Mouse (Mus musculus): ENCODE results near the gene Ovol1. TPM values are rescaled to one million over a fixed set of nuclear protein-coding genes. Genes with fewer than 3 reads are reported as not detected.

The Ovol1 gene
- polyA plus RNA-seq (2012): not detected in 2 replicates

DNA sequence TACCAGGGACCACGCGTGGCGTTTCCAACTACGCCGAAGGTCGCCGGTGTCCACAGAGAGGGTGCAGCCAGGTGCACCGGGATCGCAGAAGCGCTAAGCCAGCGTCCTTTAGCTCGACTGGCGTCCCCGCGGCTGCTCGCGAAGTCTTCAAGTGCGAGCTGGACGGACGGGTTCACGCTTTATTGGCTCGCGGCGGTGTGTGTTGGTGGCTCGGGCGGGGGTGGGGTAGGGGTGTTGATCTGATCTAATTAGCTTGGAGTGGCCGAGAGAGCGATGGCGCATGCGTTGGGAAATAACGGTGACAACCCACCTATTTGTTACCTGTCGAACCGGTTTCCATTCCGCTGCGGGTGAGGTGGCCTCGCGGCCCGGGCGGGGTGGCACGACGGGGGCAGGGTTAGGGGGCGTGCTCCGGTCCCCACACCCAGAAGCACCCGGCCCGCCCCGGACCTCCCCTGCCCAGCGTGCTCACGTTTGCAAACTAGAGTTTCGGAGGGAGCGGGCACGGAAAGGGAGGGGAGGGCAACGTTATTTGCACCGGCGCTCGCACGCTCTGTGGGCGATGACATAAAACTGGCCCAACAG lies at the start of gene Ovol1:
TSS of gene Ovol1 (minus strand) at position 190 of the 585 bp plus-strand sequence.
- no peak for TF ChIP-seq GATA1 (IDR thresholded peaks at IDR 0.05; ENCODE audit: low read length)

DNA sequence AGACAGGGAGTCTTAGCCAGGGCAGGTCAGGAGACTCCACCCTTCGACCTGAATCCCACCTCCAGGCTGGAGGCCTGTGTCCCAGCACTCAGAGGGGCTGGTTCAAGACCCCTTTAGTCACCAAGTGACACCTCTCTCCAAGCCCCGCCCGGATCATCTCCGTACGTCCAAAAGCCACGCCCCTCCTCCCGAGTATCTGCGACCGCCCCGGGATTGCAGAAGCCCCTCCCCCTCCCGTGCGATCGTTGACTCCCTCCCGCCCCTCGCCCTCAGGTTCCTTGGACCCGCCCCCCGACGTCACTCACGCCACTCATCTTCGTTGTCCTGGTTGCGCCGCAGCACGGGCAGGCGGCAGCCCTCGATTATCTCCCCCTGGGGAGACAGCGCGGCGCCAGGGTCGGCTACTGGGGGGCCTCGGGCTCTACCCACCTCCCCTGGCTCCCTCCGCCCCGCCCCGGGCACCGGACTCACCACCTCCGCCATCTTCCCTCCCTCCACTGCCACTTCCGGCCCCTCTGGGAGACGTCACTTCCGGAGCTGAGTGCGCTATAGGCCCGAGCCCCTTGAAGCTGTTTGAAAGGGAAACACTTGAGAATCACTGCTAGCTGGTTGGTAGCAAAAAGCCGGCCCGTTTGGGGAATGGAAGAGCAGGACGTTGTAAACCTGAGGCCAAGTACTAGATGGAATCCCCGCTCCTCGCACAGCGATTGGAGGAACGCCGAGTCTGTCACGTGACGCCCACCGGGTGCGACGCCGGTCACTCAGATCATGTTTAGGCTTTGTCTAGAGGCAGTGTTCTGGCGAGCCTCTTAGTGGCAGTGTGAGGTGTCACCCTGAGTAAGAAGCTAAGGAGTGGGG lies 49.3 kb upstream of the Ovol1 start, which contains the start of gene Kat5:
TSS of gene Kat5 (minus strand) at position 691 of the 858 bp plus-strand sequence.
- TF ChIP-seq GATA1 (IDR thresholded peaks at IDR 0.05; ENCODE audit: low read length): no peak

DNA sequence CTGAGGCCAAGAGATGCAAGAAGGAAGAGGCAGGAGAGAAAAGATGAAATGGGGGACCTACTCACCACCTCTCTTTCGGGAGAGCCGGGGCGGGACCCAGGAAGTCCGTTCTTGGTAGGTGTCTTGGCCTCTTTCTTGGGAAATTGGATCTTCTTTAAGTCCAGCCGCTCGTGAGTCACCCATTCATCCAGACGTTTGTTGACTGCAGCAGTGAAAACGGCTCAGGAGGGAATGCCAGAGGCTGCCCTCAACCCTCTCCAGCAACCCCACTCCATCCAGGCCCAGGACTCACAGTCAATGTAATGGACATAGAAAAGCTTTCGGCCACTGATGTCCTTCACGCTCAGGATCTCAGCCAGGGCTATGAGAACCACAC lies 48.7 kb upstream of the Ovol1 start:
- TF ChIP-seq GATA1 (IDR thresholded peaks at IDR 0.05; ENCODE audit: low read length): no peak

DNA sequence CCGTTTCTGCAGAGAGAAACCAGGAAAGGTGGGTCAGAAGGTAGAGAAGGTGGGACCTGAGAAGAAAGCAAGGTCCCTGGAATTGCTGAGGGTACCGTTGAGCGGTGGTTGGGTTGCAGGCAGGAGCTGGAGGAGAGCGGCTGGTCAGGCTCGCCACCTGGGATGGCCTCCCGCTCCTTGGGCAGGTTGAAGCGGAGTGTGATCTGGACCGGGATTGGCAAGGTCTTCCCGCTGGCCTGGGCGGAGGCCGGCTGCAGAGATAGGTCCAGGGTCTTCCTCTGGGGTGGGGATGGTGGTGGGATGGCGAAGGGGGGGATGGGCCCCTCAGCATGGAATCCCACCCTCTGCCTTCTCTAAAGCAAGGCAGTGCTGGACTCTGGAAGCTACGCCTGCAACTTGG lies 48.3 kb upstream of the Ovol1 start:
- no peak for TF ChIP-seq GATA1 (IDR thresholded peaks at IDR 0.05; ENCODE audit: low read length)

DNA sequence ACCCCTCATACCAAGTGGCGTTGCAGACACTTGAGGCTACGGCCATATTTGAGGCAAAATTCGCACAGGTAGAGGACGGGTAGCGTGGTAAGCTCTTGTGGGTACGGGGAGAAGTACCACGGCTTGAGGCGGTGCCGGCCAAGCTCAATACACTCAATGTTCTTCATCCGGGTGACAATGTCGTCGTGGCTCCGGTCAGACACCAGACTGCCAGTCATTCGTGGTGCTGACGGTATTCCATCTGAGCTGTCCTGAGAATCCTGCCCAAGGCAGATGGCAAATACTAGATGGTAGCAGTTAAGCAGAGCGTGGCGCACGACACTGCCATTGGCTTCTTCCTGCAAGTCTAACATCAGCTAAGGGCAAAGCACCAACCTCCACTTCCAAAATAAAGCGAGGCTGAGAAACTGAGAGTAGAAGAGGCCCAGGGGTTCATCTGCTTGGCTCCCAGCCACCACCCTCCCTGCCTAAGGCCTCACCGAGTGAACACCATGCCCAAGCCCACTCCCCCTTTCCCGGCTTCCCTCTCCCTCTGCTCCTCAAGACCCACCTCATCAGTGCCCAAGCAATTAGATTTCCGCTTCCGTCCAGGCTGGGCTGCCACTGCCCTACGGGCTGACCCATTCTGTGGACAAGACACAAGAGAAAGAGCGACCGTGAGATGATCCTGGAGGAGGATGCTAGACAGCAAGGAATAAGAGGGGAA lies 47.4 kb upstream of the Ovol1 start:
- no peak for TF ChIP-seq GATA1 (IDR thresholded peaks at IDR 0.05; ENCODE audit: low read length)

DNA sequence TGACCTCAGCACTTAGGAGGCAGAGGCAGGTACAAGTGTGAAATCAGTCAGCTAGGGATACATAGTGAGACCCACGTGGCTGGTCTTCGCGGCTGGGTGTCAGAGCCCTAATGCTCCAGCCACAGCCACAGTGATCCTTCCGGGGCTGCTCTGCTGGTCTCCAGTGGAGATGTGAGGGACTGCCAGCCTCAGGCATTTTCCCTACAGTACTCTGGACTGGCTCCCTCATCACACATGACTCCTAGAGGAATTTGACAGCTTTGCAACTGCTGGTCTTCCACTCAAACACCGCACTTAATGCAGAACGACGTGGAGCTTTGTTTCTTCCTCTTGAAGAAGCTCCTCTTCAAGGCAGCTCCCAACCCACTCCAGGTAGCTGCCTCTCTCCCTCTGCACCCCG lies 45.8 kb upstream of the Ovol1 start:
- TF ChIP-seq GATA1 (IDR thresholded peaks at IDR 0.05; ENCODE audit: low read length): no peak

DNA sequence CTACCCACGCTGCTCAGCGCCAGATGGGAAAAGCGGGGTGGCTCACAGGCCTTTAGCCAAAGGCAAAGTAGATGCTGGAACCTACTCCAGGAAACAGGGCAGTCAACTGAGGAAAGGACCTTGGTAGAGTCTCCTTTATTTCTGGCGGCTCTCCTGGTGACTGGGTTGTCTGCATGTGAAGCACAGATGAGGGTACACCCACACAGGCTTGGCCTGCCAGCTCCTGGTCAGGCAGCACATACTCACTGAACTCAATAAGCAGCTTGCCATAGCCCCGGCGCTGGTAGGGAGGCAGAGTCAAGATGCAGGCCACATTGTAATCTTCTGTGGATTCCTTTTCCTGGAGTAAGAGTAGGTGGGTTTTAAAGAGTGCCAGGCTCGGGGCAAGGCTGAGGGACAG lies 44.7 kb upstream of the Ovol1 start:
- TF ChIP-seq GATA1 (IDR thresholded peaks at IDR 0.05; ENCODE audit: low read length): no peak

DNA sequence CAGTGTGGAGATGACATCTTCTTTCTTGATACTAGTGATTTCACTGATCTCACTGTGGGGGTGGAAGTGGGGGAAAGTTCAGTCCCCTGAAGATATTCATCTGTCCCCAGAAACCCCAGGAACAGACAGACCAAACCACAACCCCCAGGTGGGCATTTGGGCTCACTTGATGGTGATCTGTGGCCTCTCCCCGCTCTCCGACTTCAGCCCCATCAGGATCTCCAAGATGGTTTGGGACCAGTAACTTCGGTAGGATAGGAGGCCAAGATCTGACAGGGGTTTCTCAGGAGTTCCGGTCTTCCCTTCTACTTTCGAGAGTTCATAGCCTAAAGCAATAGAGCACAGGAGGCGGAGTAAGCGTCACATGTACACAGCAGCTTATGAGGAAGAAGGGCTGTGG lies 43.2 kb upstream of the Ovol1 start:
- no peak for TF ChIP-seq GATA1 (IDR thresholded peaks at IDR 0.05; ENCODE audit: low read length)

DNA sequence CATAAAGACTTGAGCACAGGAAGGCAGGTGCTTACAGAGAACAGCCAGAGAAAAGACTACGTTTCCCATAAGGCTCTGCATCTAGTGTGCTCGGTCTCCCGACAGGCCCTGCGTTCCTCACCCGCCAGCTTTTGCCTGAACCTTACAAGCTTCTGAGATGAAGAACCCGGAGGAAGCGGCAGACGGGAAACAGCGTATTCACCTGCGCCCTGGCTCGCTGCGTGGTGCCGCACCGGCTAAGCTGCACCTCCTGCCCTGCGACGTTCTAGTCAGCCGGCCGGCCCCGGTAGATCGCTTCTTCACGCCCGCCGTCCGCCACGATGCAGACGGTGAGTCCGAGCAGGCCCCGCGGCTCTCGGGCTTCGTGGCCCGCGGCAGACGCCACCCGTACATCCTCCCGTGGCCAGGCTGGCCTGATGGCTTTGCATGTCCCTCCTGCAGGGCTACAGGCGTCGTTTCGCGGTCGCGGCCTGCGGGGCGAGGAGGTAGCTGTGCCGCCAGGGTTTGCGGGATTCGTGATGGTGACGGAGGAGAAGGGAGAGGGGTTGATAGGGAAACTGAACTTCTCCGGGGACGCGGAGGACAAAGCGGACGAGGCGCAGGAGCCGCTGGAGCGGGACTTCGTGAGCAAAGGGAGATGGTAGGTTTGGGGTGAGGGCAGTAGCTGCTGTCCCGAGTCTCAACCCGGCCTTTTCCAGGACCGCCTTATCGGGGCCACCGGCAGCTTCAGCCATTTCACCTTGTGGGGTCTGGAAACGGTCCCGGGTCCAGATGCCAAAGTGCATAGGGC lies 41.5 kb upstream of the Ovol1 start, which contains the start of gene Rnaseh2c:
TSS of gene Rnaseh2c (plus strand) at position 122 of the 790 bp plus-strand sequence.
- TF ChIP-seq GATA1 (IDR thresholded peaks at IDR 0.05; ENCODE audit: low read length): no peak

DNA sequence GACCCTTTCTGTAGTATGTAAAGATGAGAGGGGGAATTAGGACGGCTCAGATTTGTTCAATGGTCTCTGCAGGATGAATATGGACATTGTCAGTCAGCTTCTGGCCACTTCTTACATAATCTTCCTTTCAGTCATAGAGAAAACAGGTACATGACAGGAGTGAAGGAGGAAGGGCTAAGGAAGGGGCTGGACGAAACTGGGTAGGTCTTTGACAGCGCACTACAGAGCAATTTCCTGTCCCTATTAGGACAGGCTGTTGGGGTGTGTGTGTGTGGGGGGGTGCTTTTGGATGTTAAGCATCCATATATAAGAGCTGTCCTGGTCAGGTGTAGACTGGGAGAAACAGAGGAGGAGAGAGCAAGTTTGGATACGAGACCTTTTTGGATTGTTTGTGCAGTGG lies 38.8 kb upstream of the Ovol1 start:
- TF ChIP-seq GATA1 (IDR thresholded peaks at IDR 0.05; ENCODE audit: low read length): no peak

DNA sequence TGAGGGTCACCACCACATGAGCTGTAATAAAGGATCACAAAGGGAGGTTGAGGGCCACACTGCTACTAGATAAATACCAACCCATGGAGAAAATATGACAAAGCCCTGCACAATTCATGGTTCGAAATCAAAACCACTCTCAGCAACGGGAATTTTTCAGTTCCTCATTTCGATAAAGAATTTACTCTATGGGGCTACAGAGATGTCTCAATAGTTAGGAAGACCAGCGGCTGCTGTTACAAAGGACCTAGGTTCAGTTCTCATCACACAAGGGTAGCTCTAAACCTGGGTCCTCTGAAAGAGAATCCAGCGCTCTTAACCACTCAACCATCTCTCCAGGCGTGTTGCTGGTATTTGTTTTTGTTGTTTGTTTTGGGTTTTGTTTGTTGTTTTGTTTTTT lies 31.4 kb upstream of the Ovol1 start:
- no peak for TF ChIP-seq GATA1 (IDR thresholded peaks at IDR 0.05; ENCODE audit: low read length)

DNA sequence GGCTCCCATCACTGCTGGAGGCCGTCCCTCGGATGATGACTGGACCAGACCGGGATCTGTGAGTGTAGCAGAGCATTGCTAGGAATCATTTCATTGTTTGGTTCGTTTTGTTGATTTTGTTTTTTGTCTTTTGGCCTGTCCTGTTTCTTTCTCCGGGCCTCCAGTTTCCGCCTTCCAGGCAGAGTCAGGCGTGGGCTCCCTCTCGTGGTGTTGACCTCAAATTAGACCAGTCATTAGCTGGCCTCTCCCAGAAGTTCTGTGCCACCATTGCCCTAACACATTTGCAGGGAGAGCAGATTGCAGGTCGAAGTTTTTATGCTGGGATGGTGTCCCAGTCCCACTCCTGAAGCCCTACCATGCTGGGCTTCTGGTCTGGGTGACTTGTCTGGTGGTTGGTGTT lies 28.7 kb upstream of the Ovol1 start:
- no peak for TF ChIP-seq GATA1 (IDR thresholded peaks at IDR 0.05; ENCODE audit: low read length)

DNA sequence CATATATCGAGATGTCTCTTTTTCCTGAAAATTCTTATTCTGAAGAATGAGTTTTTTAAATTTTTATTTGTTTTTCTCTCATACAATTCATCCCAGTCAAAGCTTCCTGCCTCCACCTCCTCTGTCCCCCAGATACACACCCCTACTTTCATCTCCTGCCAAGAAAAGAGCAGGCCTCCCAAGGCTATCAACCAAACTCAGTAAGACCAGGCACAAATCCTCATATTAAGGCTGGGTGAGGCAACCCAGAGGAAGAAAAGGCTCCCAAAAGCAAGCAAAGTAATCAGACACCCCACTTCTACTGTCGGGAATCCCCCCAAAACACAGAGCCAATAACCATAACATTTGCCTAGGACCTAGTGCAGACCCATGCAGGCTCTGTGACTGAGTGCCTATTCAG lies 21.5 kb upstream of the Ovol1 start:
- TF ChIP-seq GATA1 (IDR thresholded peaks at IDR 0.05; ENCODE audit: low read length): no peak

DNA sequence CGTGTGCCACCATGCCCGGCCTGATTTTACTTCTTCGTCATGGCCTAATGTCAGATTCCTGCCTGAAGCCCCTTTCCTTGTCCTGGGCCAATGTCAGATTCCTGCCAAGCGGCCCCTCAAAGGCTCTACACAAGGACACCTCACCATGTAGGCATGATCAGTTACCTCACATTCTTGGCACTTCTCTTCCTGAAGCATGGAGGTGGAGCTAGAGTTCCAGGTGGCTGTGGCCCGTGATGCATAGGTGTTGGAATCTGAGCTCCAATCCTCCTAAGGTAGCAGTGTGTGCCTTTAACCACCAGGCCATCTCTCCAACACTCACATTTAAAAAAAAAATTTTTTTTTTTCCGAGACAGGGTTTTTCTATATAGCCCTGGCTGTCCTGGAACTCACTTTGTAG lies 20.3 kb upstream of the Ovol1 start:
- TF ChIP-seq GATA1 (IDR thresholded peaks at IDR 0.05; ENCODE audit: low read length): no peak

DNA sequence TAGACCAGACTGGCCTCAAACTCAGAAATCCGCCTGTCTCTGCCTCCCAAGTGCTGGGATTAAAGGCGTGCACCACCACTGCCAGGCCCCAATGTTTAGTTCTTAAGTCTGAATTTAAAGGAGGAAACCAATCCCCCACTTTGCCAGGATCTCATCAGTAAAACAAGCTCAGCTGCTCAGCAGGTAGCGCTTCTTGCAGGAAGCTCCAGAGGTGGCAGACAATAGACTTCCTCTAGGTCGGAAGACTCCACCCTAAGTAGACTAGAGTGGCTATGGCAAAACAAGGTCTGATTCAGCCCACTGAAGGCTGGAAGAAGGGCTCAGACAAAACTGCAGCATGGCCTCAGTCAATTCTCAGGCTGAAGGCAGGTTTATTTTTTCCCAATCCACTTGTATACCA lies 19.5 kb upstream of the Ovol1 start:
- TF ChIP-seq GATA1 (IDR thresholded peaks at IDR 0.05; ENCODE audit: low read length): no peak

DNA sequence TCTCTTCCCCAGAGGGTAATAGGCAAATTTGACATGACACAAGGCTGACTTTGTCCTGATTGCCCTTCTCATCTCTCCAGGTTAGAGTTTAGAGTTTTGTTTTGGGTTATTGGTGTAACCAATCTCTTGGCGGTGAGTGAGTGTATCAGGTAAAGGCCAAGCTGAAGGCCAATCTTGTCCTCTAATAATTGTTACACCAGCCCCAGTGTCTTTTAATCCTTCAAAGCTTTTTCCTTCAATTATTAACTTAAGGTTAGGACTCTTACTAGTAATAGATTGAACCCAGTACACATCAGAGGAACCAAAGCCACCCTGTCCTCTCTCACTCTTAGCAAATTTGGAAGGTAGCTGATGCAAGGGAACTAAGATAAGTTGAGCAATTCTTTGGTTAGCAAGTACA lies 14.9 kb upstream of the Ovol1 start:
- no peak for TF ChIP-seq GATA1 (IDR thresholded peaks at IDR 0.05; ENCODE audit: low read length)

All from G1E-ER4 (cell line).